Mouse (Mus musculus): ENCODE results near the gene Ank3.

DNA sequence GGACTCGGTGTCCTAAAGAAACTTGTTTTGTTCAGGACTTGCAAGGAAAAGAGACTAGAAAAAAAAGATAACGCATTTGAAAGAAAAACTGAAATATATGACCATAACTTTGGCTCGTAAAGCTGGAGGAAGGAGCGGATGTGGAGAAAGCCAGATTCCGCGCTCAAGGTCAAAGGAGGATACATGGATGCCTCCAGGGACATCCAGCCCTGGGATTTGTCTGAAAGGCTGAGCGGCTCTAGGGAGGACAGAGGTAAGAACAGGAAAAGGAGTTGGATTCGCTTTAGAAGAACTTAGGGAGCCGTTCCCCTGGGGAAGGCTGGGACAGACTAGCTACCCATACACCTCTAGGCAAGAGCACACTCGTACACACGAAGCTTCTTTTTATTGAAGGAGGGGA is 32.4 kb upstream of the Ank3 start:
- TF ChIP-seq CTCF (IDR thresholded peaks at IDR 0.05; ENCODE audit: low read depth, low read length) (no peak), POLR2A (IDR thresholded peaks at IDR 0.05; ENCODE audit: extremely low read depth, insufficient read depth, low read length) (no peak)

All from liver, adult 2 months (tissue).